ENCODE assay signal across 8 mouse cellular contexts in the genomic region with DNA sequence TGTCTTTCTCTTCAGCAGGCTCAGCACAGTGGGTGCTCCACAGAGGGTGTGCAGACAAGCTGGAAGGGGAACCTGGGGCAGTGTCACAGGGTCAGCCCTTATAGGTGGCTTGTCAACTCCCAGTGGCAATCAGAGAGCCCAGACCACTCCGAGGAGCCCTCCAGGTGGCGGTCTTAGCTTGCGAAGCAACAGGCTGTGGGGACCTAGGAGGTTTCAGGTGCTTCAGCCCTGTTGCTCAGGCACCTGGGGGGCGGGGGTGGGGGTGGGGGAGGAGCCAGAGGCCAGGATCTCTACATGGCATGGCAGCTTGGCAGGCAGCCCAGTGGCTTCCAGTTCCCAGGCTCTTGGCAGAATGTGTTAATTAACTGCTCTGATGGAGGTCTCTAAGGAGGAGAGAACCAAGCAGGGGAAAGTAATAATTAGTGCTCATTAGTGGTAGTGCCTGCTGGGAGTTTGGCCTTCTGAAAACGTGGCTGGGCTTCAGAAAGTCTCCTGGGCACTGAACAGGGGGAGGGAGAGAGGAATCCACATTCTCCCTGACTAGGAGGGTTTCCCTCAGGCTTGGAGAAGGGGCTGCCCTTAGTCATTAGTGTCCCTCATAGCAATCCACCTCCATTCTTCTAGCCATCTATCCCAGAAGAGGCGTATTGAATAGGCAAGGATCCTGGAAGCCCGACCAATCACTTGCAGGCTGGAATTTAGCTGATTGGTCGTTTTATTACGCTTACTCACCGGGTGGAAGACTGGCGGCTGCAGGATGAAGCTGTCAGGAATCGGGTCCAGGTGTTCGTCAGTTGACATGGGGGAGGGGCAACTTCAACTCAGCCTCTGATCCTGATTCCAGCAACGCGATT. TPM values are rescaled to one million over a fixed set of nuclear protein-coding genes. Genes with fewer than 3 reads are reported as not detected.
DNase-seq lines count a peak whose midpoint lies in the region; ATAC-seq and TF ChIP-seq lines count a peak whose summit lies in the region.

No protein-coding gene starts in this region.

- H3K4me3 ChIP-seq in heart, embryonic 16.5 days (ENCODE audit: low read length), result peak overlapping the region; percentile 41
- 0 out of 2 replicates have a peak overlapping the region, but pooled peaks have one; percentile 9 for H3K4me3 ChIP-seq in liver, postnatal 0 days (ENCODE audit: low read depth, low read length)

- DNase-seq in Patski (ENCODE audit: low read depth, low spot score), result peak; percentile 46
- peak; percentile 38 to 72 for DNase-seq in cerebellum, postnatal 25 days
- DNase-seq in kidney, postnatal 36 days, result peak; percentile 89 to 90
- DNase-seq in liver, postnatal 0 days, result peak; percentile 41
- DNase-seq in right cerebral cortex, adult 18-20 months, result peak; percentile 62
- DNase-seq in spleen, postnatal 14 days (ENCODE audit: low spot score in 2 of 2), result no peak
- no peak for DNase-seq in thymus, postnatal 10 days (ENCODE audit: low spot score in 2 of 2)

- in situ Hi-C loops in Patski (cut with MboI; ENCODE audit: low pct_unique_long_range_greater_than_20kb), result loop anchor here (25.0 kb wide), 1 partner anchor 369 kb away; a partner anchor contains a TSS

- peak overlapping the region; percentile 75 for H3K4me2 ChIP-seq in heart, embryonic 16.5 days (ENCODE audit: low read depth, low read length)
- peak overlapping the region; percentile 59 for H3K4me2 ChIP-seq in liver, postnatal 0 days (ENCODE audit: low read depth, low read length)

- WGBS in heart, embryonic 16.5 days, result 7% methylated on average over 15 of the region's 15 CpGs
- WGBS in liver, postnatal 0 days (ENCODE audit: insufficient replicate concordance), result 18% methylated on average over 15 of the region's 15 CpGs

- H3K27me3 ChIP-seq in Patski, result peaks cover 13% of the 10 kb centered on the region
- peaks cover 3% of the 10 kb centered on the region; the same call in 1 of the 2 replicates for H3K27me3 ChIP-seq in heart, embryonic 16.5 days (ENCODE audit: control insufficient read depth, insufficient read depth, low read length)
- H3K27me3 ChIP-seq in liver, postnatal 0 days (ENCODE audit: insufficient read depth, low read length), result peaks cover 10% of the 10 kb centered on the region; the same call in 1 of the 2 replicates

- peak overlapping the region; percentile 15; the same call in 1 of the 2 replicates for H3K27ac ChIP-seq in heart, embryonic 16.5 days (ENCODE audit: low read length)
- H3K27ac ChIP-seq in liver, postnatal 0 days (ENCODE audit: low read depth), result no peak overlapping the region

- no peak for TF ChIP-seq CTCF in Patski (IDR thresholded peaks at IDR 0.05)
- no peak for TF ChIP-seq CTCF in liver, postnatal 0 days (IDR thresholded peaks at IDR 0.05; ENCODE audit: low read depth)

- CTCF ChIA-PET in Patski (lab: Charles Lee), result interaction anchor here (1.0 to 2.2 kb wide), 3 partner anchors 10 to 73 kb away, joined by 4 to 7 read pairs (median 5); no protein-coding TSS in a partner anchor

- POLR2A ChIA-PET in Patski (lab: Charles Lee), result interaction anchor here (1.0 kb wide), 1 partner anchor 12 kb away, joined by 3 read pairs; no protein-coding TSS in a partner anchor

- ATAC-seq in Patski, result peak; percentile 37
- peak; percentile 55 for ATAC-seq in heart, embryonic 16.5 days (replicated peaks; ENCODE audit: extremely low read depth, insufficient read depth, low FRiP score)
- no peak for ATAC-seq in liver, postnatal 0 days

- H3K4me1 ChIP-seq in heart, embryonic 16.5 days (ENCODE audit: control insufficient read depth, insufficient read depth, low read length), result peaks cover 21% of the 10 kb centered on the region
- H3K4me1 ChIP-seq in liver, postnatal 0 days (ENCODE audit: insufficient read depth), result peaks cover 8% of the 10 kb centered on the region

- no peaks in the 10 kb centered on the region for H3K9me3 ChIP-seq in heart, embryonic 16.5 days (replicated peaks; ENCODE audit: control insufficient read depth, low read length)
- no peaks in the 10 kb centered on the region for H3K9me3 ChIP-seq in liver, postnatal 0 days (ENCODE audit: low read length)

- no peak for TF ChIP-seq EP300 in liver, postnatal 0 days (IDR thresholded peaks at IDR 0.05; ENCODE audit: low read depth)

- H3K36me3 ChIP-seq in heart, embryonic 16.5 days (ENCODE audit: control insufficient read depth, insufficient read depth), result no peaks in the 10 kb centered on the region
- H3K36me3 ChIP-seq in liver, postnatal 0 days (replicated peaks; ENCODE audit: insufficient read depth, low read length), result no peaks in the 10 kb centered on the region

- H3K9ac ChIP-seq in heart, embryonic 16.5 days (ENCODE audit: low read length), result peak overlapping the region; percentile 65
- H3K9ac ChIP-seq in liver, postnatal 0 days (replicated peaks), result no peak overlapping the region; the same call in 1 of the 2 replicates

RNA-seq across cellular contexts. Expression of a gene that starts 0.8 kb away (rescaled TPM):
- polyA plus RNA-seq in Patski (2021), result not detected
- 0.20 and 0.21 TPM in 2 replicates for polyA plus RNA-seq in heart, embryonic 16.5 days (2015; fragmentation: Nextera tagmentation; extraction: Ambion mirVana)
- polyA plus RNA-seq in liver, postnatal 0 days (2015; fragmentation: Nextera tagmentation; extraction: Ambion mirVana), result not detected in 2 replicates

RNA-seq across cellular contexts. Expression of a gene that starts 6.2 kb away (rescaled TPM):
- not detected for polyA plus RNA-seq in Patski (2021)
- polyA plus RNA-seq in heart, embryonic 16.5 days (2015; fragmentation: Nextera tagmentation; extraction: Ambion mirVana), result not detected in 2 replicates
- not detected in 2 replicates for polyA plus RNA-seq in liver, postnatal 0 days (2015; fragmentation: Nextera tagmentation; extraction: Ambion mirVana)

RNA-seq across cellular contexts. Expression of a gene that starts 48.9 kb away (rescaled TPM):
- 17.8 TPM for polyA plus RNA-seq in Patski (2021)
- polyA plus RNA-seq in heart, embryonic 16.5 days (2015; fragmentation: Nextera tagmentation; extraction: Ambion mirVana), result 51.4 and 53.0 TPM in 2 replicates
- 16.0 and 18.0 TPM in 2 replicates for polyA plus RNA-seq in liver, postnatal 0 days (2015; fragmentation: Nextera tagmentation; extraction: Ambion mirVana)

Comparison
In these comparisons a context has a peak if more than half of its experiments do, and no peak if none do; other contexts are left out.
1. DNase-seq: peak in Patski (single experiment), cerebellum, postnatal 25 days (2 of 2), kidney, postnatal 36 days (2 of 2), liver, postnatal 0 days (single experiment) and right cerebral cortex, adult 18-20 months (single experiment); none in spleen, postnatal 14 days (0 of 2) and thymus, postnatal 10 days (0 of 2).